Mouse (Mus musculus) layer of hippocampus, postnatal 10 days (tissue): ENCODE measurements at regions not wholly inside any gene's neighbourhood (a gene's known extent, or its start where the extent isn't known, plus 50 kb on each side); places are given as distances from the start of the nearest gene placed in this dataset.
A peak's percentile ranks its signal among the peaks of the same experiment; 100 is the strongest.
"Not testable (repeated sequence)": the region's sequence is repeated elsewhere in the genome, so short reads cannot be mapped to it uniquely, and the experiment has no call there.

Experiments
- DNase-seq, 2 experiments: peaks; one replicate each; pipeline ENCODE4 v3.0.0; 2021; ENCODE audit warnings: low spot score in 2 of 2

- not testable (repeated sequence) for DNase-seq
These were observed 757.6 kb upstream of the Kirrel3 start for GRCm38 (mm10) chr9:33728058-33728457.

DNA sequence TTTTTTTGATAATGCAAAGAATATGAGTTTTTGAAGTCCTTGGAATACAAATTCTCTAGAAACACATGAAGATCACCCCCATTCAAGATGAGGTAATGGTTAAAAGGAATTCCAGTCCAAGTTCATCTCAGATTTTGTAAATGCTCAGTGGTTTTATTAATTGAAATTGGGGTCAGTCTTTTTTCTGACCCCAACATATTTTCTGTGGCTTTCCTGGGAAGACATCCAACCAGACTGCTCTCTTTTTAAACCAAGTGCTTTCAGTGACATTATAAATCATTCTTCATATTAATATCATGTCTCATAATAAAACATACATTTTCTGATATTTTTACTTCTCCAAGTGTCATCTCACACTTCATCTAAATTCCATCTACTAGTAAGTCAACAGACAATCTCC is 725.0 kb upstream of the Kirrel3 start:
- DNase-seq, result no peak

DNA sequence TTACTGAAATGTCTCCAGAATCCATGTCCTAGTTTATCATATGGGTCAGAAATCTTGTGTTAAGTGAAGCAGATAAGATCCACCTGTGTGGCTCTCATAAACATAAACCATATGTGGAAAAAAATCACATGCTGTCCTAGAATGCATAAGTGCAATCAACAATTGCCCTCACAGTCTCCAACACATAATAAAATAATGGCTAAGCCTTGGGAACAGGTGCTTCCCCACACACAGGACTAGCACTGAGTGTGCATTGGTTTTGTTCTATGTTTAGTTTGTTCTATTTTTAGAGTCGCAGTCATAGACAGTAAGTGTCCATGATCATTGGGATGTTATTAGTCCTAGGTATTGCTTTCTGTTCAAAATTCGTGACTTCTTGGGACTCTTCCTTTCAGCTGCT is 719.5 kb upstream of the Kirrel3 start:
- DNase-seq, result no peak

DNA sequence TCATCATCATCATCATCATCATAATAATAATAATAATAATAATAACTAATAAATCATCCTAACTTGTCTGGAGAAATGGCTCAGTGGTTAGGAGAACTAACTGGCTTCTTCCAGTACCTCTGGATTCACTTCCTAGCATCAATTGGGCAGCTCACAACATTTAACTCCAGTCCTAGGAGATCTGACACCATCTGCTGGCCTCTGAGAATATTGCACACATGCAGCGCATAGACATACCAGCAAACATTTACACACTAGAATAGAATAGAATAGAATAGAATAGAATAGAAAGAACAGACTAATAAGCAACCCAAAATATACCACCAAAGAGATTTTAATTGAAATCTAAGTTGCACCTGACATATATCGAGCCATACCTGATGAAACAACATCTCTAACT is 715.9 kb upstream of the Kirrel3 start:
- no peak for DNase-seq

DNA sequence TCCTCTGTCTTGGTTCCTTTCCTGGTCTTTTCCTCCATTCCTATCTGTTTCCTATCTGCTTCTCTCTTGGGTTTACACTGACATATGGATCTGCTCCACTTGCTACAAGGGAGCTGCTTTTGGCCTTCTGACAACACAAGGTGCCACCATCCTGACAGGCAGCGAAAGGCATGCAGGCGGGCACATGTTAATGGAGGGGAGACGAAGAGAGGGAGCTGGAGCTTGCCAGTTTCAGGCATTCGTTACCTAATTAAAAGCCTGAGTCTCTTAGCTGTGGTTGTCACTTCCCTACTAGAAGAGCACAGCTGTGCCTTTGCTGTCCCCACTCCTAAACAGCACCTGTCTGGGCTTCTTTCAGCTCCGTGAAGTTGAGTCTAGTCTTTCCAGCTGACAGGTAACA is 711.5 kb upstream of the Kirrel3 start:
- DNase-seq, result no peak

- DNase-seq, result peak; percentile 12 to 21
These were observed 695.1 kb upstream of the Kirrel3 start for GRCm38 (mm10) chr9:33790617-33791016.

GRCm38 (mm10) chr9:33800250-33800649 is 685.4 kb upstream of the Kirrel3 start:
- DNase-seq, result no peak

- no peak for DNase-seq
These were observed 684.9 kb upstream of the Kirrel3 start for GRCm38 (mm10) chr9:33800763-33801162.

GRCm38 (mm10) chr9:33814739-33815368 is 670.8 kb upstream of the Kirrel3 start:
- DNase-seq, result no peak

DNA sequence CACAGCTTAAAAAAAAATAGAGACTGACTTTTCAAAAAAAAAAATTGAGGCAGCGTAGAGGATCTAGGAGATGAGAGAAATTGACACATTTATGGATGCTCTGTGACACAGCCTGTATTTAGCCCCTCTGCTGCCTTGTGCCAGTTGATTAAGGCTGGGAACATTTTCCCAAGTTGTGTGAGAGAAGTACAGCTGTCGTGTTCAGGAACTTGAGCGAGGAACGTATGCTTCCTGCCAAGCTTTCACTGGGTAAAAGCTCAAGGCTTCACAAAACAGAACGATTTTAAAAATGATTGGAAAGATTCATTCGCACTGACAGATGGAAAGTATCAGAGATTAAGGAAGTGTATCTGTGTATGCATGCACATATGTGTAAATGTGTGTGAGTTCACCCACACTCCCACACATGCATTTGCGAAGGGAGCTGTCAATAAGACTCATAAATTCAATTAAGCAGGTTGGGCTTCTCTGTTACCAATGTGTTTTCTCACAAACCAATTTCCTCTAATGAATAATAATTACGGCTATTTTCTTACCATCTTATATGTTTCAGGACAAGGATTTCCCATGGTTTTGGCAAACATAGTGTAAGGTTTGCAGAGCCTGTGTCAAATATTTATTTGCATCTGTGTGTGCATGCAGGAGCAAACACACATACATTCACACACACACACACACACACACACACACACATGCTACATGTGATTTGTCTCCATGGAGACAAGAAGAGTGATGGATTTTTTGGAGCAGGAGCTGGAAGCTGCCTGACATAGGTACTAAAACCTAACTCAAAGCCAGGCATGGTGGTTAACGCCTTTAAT is 662.9 kb upstream of the Kirrel3 start:
- DNase-seq, result peak; percentile 12 to 24

DNA sequence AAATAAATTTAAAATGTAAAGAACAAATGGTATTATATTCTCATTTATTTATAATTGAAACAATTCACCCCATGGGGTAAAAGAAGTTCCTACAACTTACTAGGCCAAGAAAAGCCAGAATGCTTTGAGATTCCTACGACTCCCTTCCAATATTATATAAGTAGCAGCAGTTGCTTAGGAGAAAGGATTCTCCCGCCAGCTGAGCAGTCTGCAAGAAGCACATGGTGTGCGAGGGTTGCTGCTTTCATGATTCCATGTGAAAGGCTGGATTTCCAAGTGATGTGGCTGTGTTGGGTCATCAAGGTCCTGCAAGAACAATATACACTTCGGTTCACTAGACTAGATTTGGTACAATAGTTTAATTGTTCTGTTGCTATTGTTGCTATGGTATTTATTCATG is 659.6 kb upstream of the Kirrel3 start:
- no peak for DNase-seq

DNA sequence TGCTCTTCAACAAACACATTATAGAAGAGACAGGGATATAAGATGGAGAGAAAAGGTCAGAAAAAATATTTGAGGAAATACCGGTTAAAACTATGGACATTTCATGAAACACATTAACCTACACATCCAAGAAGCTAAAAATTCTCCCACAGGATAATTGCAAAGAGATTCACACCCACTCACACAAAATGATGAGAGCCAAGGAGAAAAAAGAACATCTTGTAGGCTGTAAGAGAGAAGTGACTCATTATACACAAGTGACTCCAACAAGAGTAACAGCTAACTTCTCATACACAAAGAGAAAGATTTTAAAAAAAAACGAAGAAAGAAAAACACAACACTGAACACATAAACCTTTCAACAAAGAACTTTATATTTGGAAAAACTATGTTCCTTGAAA is 658.3 kb upstream of the Kirrel3 start:
- no peak for DNase-seq

DNA sequence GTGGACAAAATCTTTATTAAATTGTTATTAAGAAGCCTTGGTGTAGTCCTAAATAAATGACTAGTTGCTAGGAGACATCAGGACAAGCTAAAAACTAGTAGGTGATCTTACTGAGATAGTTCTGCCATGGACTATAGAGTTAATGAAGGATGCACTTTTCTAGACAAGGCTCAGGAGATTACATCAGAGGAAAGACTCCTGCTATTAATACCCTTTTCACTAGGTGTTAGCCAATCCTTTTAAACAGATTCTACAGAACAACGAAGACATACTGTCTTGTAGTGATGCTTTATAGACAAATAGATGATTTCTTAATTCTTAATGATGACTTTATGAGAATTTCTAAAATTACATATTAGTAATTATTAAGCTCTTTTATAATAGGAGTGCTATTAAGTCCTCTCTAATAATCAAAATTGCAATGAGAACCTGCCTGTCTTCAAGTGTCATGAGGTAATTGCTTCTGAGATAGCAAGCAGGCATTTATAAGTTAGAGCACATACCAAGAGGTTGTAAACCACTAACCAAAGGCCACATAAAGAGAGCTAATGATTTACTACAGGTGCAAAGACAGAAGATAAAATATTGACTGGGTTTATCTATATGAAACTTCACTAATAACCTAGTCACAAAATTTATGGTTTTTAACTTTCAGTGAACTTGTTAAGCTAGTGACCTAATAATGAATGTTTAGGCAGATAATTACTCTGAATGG is 647.9 kb upstream of the Kirrel3 start:
- no peak for DNase-seq

- DNase-seq, result no peak
These were observed 636.1 kb upstream of the Kirrel3 start for GRCm38 (mm10) chr9:33849623-33850022.

- DNase-seq, result no peak
These were observed 635.7 kb upstream of the Kirrel3 start for GRCm38 (mm10) chr9:33850024-33850423.

GRCm38 (mm10) chr9:33850993-33851392 is 634.7 kb upstream of the Kirrel3 start:
- DNase-seq, result no peak

- peak in 1 of 2 experiments; percentile 30 for DNase-seq
These were observed 629.5 kb upstream of the Kirrel3 start for GRCm38 (mm10) chr9:33856169-33856568.

DNA sequence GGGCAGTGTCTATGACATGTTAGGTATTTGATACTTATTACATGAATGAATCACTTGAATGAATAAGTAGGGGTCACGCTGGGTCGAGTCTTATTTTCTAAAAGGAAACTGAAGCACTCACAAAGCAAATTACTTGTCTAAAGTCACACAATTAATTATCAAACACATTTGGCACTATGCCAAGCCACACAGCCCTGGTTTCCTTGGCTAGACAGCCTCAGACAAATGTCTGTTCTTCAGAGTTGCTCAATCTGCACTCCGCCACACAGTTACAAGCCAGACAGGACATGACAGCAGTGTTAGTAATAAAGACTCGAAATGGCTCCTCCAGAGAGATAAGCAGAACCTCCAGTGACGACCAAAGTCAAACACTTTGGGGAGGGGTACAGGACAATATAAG is 627.2 kb upstream of the Kirrel3 start:
- no peak for DNase-seq

DNA sequence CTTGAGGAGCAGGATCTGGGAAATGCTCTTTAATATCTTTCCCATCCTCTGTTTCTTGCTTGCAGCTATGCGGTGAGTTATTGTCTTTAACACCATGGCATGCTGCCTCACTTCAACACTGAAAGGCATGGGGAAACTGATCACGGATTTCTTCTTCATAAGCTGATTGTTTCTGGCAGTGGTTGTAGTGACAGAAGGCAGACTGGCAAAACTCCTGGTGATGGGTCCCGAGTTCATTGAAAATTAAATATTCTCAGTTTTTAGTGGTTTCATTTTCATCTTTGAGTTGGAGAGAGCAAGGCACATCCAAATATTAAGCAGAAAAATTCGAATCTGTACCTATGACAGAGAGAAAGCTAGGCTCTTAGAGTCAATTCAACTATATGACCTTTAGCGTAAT is 617.0 kb upstream of the Kirrel3 start:
- peak in 1 of 2 experiments; percentile 31 for DNase-seq

GRCm38 (mm10) chr9:33887279-33887678 is 598.4 kb upstream of the Kirrel3 start:
- no peak for DNase-seq

DNA sequence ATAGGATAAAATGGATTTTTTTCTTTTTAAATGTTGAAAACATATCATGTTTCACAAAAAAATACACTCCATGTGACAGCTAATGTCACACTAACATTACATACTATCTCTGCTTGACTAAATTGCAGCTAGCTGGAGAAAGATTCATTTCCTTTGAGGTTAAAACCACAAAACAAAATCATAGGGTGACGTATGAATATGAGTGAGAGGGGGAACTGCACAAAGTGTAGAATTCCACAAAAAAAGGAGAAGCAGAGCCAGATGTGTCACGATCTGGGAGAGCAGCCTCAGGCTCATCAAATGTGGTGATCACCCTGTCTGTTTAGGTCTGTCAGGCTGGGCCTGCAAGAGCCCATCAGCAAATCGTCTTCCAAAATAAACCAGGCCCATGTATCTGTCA is 593.7 kb upstream of the Kirrel3 start:
- no peak for DNase-seq
